Mouse (Mus musculus) ES-Bruce4 (cell line): ENCODE results near the gene Appl1.

Experiments
- CTCF ChIP-seq: IDR thresholded peaks from one replicate; pipeline ENCODE4 v1.8.1; 2011; ENCODE audit warnings: low read depth, low read length
- POLR2A ChIP-seq: IDR thresholded peaks from one replicate; pipeline ENCODE4 v1.8.1; 2011; ENCODE audit warnings: low read length; ENCODE audit not compliant: insufficient read depth

- TF ChIP-seq POLR2A = no peak
- TF ChIP-seq CTCF = no peak
Measured at GRCm38 (mm10) chr14:26982150-26982530, 11.1 kb upstream of the Appl1 start.
